Mouse (Mus musculus) c-Kit-positive CD71-positive TER-119-negative erythroid progenitor cells, embryonic 14.5 days (primary cell): Measurements from ENCODE around the gene Prss16.

Experiments used
- DNase-seq: peaks from one replicate; pipeline ENCODE4 v3.0.0-alpha.2; 2013; ENCODE audit warnings: low read depth

Prss16 gene

DNA sequence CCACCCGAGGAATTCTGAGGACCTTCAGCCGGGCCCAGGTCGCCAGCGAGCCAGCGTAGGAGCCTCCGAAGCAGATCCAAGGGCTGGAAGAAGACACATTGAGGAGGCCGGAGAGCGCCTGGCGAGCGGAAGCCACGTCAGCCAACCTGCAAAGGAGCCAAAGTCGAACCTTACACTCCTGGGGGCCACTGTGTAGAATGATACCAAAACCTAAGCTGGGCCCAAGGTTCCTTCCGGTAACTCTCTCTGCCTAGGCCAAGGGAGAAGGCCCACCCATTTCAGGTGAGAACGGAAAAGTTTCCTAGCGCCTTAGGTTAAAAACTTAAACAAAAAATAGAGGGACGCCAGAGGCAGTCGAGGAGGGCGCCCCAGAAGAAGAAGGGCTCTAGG is 2.4 kb downstream of the Prss16 start:
- no peak for DNase-seq

DNA sequence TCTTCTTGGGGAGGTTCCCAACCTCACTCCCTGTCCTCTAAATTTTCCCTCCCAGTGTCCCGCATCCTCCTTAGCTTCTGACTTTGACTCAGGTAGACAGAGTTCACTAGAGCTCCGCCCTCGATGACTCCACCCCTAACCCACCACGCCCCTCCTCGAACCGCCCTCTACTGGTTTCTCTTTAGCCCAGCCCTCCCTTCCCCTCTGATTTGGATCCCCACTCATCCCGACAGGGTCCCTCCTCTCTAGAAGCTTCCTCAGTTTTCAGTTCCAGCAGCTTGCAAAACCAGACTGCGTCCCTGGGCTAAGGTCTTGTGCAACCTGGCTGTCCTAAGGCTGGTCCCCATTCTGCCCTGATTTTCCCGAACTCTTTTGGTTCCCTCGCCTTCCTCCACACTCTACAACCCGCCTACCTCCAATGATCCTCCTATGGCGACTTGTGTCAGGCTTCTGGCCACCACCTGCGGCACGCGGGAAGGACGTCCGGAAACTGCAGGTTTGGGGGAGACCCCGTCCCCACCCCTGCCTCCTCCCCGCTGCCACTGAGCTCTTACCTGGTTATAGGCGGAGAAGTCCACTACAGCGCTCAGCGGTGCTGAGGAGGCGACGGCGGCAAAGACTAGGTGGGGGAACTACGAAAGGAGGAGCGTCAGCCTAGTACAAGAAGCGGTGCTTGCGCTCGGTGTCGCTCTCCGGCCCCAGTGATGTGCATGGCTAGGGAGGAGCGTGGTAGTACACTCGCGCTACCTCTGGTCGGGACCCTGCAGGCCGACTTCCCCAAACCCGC is 3.0 kb downstream of the Prss16 start:
- no peak for DNase-seq

DNA sequence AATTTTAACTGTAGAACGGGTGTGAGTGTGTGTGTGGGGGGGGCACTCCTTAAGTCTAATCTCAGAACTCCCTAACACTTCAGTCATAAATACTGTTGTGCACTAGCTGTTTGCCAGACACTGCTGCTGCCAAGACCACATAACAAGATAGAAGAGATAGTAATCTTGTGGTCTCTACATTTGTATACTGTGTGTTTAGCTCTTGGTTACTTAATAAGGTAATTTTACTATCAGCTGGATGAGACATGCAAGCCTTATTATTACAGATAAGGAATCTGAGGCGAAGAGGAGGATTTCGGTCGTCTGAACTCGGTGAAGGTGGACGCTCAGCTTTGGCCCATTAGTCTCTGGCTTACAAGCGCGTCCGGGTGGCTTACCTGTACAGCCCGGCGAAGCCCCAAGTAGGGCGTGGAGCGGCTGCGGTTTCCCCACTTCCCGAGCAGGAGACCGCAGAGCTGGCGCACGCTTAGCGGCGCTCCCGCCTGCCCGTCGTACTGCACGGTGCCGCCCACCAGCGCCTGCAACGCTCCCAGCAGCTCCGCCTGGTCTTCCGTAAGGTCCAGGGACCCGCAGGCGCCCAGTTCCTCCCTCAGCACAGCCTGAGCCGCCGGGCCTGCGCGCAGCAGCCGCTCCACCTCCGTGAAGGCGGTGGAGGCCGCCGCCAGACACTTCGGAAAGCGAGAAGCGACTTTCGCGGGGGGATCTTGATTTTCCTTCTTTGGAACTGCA is 3.8 kb downstream of the Prss16 start:
- no peak for DNase-seq

DNA sequence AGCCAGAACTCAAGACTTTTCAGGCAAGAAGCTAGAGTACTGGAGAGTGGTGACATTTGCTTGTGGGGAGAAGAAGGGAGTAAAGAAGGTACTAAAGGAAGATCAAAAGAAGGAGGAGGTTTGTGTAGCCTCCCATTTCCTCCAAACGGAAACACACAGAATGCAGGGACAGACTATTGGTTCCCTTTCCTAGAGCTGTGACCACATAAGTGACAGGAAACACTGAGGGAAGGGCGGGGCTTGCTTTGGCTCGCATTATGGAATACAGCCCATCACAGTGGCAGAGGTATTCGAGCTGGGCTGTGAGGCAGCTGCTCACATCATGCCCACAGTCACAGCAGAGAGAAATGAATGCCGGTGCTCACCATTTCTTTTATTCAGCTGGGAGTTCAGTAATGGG is 7.7 kb downstream of the Prss16 start:
- DNase-seq, result no peak

DNA sequence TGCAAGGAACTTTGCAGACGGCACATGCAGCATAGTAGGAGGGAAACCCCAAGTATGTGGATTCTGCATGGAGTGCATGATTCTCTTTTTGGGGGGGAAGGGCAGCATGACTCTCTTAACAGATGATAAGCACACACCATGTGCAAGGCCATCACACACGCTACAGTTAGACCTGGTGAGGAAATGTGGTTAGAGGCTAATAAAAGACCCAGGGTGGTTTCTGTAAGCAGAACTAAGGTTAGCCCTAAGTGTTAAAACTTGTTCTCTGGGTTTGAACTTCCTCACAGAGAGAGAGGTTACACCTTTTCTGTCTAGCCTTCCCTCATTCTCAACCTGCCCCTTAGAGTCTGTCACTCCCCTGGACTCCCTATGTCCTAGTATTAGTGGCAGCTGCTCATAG is 8.2 kb downstream of the Prss16 start:
- DNase-seq, result no peak

DNA sequence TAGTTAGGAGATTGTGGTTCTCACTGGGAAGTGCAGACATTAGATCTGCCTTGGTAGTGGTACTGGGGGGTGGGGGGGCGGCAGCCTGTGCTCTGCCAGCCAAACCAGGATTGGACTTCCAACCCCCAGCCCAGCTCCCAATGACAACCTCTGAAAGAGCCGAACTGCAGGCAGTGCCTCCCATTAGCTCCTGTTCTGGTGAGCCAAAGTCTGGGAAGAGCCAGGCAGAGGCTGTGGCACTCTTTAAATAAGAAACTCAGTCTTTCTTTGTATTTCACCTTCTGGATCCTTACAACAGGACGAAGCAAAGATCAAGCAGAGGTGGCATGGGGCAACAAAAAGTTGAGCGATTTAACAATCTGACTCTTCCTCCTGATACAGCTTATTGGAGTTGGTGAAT is 10.4 kb downstream of the Prss16 start:
- no peak for DNase-seq

DNA sequence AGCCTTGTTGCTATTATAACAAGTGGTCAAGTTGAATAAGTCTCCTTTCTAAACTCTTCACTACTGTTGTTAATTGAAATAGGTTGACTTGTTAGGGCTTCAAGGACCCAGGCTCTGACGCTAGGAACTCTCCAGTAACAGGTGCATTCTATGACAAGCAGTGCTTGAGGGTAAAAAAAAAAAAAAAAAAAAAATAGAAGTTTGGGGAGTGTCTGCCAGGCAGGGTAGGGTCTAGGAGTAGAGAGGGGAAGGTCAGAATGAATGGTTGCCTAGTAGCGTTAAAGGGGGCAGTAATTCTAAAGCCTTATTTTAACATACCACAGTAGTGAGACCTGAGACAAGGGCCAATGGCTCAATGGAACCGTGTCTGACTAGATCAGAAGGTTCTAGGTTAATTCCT is 11.1 kb downstream of the Prss16 start:
- DNase-seq, result no peak

DNA sequence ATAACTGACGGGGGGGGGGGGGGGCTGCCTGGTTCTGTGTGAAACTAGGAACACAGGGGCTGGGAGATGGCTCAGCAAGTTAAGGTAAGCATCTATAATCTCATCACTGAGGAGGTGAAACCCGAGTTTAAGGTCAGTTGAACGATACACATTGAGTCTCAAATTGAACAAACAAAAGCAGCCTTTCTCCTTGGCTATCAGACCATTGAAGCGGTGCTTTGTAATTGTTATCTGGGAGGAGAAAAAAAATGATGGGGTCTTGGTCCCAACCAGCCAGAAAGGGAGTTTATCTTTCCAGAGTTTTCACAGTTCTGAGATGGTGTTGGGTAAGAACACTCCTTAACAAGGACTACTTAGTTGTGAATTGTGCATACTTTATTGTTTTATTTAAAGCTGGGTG is 11.7 kb downstream of the Prss16 start:
- DNase-seq, result no peak

DNA sequence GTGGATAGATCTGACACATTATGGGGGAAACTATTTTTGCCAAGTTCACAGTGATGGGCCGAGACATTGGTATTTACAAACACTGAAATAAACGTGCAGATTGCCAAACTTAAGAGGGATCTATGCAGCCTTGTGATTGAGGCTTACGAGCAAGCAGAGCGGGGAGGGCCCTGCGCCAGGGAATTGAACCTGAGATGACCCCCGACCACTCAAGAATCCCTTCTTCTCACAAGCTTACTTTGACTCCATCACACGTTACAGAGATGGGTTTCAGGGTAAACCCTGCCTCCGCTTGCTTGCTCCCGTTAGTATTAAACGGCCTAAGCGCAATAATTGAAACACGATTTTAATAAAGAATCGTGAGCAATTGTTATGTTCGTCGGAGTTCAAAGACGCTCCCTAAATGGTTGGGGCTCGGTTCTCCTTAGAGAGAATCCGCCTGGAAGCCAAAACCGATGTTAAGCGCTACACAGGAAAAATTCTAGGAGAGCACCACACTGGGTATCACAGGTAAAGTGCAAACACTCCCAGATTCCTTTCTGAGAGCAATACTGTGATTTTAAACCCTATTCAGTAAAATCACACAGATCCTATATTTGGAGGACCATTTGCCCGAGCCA is 12.2 kb downstream of the Prss16 start:
- DNase-seq, result no peak

DNA sequence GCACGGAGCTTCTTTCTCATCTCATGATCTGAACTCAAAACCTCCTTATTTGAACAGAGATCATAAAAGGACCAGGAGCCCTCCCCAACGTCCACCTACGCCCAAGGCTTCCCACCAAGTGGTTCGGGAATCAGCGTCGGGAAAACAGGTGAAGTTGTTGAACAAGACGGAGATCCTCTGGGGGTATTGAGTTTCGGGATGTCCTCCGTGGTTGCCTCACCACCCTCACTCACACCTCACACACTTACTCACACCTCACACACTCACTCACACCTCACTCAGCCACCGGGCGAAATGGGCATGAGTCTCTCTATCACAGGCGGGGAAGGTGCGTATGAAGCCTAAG is 12.7 kb downstream of the Prss16 start:
- DNase-seq, result no peak

DNA sequence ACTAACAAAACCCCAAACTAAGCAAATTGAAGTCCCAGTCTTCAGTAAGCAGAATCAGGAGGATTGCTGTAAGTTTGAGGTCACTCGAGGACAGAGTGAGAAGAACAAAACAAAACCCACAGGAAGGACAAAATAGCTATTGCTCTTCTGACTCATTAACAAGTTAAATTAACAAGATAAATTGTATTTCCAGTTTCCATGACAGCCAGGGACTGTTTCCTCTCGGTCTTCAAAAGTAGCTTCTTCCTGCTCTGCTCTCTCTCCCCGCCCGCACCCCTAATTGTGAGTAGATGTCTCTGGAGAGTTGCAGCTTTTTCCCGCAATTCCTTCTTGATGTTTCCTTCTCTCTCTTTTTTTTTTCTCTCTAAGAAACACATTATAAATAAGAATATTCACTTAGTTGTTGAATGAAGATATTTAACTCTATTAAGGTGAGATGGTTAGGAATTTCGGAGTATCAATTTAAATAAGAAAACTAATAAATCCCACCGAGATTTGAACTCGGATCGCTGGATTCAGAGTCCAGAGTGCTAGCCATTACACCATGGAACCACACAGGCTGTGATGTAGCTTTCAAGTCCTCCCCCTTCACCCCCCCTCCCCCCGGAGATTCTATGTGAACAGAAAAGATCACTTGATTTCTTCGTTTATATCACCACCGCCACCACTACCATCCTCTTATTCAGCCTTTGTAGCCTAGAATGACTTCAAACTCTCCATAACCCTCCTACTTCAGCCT is 13.3 kb downstream of the Prss16 start:
- peak; percentile 59 for DNase-seq

DNA sequence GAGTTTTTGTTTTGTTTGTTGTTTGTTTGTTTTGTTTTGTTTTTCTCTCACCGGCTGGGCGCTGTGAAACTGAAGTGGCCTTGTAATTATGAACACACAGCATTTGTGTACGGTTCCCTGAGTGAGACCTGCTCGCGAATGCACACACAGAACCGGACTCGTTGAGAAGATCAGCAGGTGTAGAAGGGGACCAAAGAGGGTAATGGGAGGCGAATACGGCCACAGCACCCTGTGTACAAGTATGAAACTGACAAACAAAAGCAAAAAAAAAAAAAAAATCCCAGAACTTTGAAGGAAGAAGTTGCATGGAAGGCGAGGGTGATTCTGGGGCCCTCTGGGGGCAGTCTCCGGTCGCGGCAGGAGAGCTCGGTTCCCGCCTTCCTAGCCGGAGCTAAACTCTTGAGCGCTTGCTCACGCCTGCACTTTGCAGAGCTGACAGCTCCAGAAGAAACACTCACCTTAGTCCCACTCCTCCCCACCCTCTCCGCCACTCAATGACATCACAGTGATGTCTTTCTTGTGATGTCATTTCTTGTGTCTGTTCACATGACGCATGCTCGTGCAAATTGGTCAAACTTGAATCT is 14.1 kb downstream of the Prss16 start:
- DNase-seq, result no peak

DNA sequence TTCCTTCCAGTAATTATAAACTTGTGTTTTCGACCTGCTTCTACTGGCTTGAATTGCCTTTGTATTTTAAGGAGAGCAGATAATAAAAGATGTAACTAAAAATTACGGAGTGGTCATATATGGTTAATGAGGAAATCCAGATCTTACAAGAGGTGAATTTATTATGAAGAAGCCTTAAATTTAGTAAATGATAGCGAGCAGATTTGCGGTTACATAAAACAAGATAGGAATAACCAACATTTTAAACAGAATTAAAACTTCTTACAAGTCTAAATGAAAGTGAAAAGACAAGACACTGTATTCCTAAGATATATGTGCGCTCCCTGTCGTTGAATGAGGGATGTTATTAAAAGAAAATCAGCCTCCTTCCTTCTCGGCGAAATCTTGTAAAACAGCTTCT is 14.6 kb downstream of the Prss16 start:
- no peak for DNase-seq

DNA sequence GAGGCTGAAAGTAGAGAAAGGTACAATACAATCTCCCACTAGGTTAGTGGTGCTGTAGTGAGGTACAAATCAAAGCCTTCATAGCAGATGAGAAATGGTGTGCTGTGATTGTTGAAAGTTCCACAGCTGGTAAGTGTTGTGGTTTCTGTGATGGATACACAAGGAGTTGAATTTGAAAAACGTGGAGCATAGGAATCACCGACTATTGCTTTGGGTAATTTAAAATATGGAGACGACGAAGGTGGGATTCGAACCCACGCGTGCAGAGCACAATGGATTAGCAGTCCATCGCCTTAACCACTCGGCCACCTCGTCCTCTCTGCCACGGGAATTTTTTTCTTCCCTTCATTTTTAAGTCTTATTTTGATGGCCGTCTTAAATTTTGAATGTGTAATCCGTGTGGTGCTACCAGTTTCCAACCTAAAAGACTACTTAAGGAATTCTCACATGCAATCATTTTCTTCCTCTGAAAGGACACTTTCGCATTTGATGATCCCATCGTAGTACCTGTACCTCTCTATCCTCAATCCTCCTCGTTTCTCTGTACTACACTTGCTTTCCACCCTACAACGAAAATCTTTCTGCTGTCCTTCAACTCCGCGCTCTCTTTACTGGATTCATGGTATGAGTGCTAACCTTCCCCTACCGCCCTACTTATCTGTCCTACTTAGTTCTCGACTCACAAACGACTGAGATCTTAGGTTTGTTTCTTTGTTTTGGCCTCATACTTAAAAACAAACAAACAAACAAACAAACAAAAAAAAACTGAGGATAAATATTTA is 15.4 kb downstream of the Prss16 start:
- DNase-seq, result no peak

DNA sequence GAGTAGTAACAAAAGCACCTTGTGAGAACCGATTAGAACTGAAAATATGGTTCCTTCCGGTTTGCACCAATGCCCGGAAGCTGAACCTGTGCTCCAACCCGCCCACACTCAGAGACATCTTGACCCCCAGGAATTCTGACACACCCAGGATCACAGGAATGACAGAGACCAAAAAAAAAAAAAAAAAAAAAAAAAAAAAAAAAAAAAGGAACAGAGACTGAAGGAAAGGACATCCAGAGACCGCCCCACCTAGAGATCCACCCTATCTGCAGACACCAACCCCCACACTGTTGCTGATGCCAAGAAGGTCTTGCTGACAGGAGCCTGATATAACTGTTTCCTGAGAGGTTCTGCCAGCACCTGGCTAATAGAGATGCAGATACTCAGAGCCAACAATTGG is 17.0 kb downstream of the Prss16 start:
- no peak for DNase-seq

DNA sequence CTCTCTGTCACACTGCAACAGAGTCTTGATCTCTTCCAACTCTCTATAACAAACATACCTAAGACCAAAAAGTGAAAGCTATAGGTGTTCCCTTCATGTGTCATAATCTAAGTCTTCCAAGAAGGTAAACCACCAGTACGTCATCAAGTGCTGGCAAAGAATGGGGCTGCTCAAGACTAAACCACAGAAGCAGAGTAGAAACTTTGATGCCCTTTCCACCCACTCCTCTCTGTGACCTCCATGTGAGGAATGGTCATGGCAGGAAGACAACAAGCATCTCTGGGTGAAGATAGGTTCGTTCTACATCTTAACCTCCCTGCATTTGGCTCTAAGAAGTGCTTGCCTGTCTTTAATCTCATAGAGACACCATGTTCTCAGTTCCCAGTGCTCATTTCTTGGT is 25.1 kb downstream of the Prss16 start:
- DNase-seq, result no peak

DNA sequence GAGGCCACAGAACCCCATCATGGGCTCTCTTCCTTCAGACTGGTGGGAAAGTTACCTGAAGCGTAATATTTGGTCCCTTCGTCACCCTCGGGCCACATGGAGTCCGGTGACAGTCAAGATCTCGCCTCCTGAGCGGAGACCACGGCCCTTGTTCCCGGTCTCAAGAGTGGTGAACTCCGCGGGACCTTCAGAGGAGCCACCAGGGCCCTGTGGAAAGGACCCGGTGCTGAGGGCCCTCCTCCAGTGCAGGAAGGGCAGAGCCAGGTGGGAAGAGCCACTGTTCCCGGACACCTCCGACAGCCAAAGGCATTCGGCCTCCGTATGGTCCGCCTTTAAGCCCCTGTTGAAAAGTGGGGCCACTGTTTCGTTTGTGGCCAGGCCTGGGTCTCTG is 27.7 kb downstream of the Prss16 start:
- DNase-seq, result no peak

DNA sequence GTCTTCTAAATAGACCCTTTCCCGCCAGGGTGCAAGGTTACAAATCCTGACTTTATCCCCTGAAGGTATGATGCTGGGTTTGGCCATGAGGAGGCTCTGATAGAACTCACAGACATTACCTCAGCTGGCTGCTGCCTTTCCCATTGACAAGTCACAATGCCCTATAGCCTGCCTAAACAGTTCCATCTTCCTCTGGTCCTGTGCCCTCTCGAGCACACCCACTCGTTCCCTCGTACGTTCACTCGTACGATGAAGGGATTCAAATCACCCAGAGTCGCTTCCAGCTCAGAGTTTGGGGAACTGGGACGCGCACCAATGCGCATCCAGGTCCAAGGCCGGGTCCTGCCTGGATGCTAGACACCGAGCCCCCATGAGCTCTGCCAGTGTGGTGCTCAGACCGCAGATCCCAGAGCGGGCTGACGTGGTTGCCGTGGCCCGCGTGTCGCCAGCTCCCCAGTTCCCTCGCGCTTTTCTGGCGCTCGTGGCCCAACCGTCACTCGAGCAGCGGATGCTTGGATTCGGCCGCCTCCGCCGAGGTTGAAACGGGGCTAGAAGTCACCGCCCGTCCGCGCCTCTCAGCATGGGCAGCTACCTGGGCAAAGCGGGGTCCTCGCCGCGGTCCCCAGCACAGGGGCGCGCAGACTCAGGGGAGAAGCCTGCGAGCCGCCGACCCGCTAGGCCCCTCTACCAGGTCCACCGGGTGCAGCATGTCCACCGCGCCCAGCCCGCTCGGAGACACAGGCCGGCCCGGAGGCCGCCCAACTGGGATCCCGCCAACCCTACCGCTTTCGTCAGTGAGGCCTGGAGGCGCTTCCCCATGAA is 28.4 kb downstream of the Prss16 start, which contains the start of gene Pom121l2:
Gene Pom121l2 (plus strand): TSS at position 214 of the 822 bp plus-strand sequence.
- no peak for DNase-seq

DNA sequence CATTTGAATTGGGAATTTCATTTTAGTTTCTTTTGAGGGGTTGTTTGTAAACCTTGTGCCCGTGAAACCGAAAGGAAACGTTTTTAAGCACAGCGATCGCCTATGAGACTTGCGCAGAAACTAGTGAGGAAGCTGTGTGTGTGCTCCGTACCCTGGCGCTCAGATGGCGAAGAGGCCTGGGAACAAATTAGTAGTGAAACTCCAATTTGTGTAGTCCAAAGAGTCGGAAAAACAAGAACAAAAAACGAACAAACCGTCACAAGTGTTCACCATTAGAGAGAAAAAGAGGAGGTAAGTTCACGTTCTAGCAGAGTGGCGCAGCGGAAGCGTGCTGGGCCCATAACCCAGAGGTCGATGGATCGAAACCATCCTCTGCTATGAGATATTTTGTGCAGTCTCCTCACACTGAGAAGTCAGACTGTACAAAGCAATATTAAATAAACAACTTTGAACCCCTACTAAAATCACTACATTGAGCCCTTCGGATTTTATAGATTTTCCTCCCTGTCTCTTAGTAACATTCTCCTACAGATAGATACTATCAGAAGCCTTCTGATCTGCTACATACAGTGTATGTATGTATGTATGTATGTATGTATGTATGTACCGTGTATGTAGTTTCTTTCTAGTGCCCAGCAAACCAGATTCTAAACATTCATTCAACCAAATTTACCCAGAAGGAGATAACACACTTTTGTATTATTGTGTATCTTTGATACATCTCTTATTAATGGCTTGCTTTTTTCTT is 34.6 kb downstream of the Prss16 start:
- DNase-seq, result peak; percentile 75

DNA sequence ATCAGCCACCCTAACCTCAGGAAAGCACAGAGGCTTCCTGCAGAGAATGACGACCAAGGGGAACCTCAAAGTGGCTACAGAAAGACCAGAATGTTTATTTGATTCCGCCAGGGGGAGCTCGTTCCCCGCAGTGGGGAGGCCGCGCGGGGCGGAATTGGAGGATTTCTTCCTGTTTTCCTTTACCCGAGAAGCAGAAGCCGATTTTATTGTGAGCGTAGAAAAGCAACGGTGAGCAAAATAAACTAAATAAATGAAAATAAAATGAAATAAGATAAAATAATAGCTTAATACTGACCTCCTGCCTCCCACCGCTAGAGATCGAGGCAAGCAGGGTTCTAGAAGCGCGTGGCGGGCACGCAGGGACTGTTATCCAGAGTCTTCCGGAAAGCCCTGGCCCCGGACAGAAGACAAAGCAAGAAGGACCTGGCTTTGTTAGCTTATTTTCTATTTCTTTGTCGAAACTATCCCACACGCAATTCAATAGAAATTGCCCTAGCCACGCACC is 35.3 kb downstream of the Prss16 start:
- DNase-seq, result peak; percentile 91
